Mouse (Mus musculus) hindbrain, embryonic 15.5 days (tissue): ENCODE data around the gene Myh7b. TPM values are rescaled to one million over a fixed set of nuclear protein-coding genes. Genes with fewer than 3 reads are reported as not detected.

Experiments
- ATAC-seq: fragments of 200-750 bp; cut with Nextera tagmentation; 2 replicates; pipeline ENCODE4 v1.8.0; 2017; ENCODE audit warnings: low read depth, moderate number of reproducible peaks, moderate TSS enrichment; ENCODE audit not compliant: low FRiP score
- H3K27ac ChIP-seq: fragments of 300-500 bp; sonication (generic); replicated peaks from 2 replicates; pipeline ENCODE4 v1.5.1; 2015; ENCODE audit warnings: mild to moderate bottlenecking, inconsistent platforms
- H3K27me3 ChIP-seq: fragments of 300-500 bp; sonication (generic); 2 replicates; pipeline ENCODE4 v1.6.1; 2015; ENCODE audit warnings: control low read depth, inconsistent platforms
- H3K36me3 ChIP-seq: fragments of 300-500 bp; sonication (generic); 2 replicates; pipeline ENCODE4 v1.6.1; 2015; ENCODE audit warnings: control low read depth, inconsistent platforms
- H3K4me1 ChIP-seq: fragments of 300-500 bp; sonication (generic); replicated peaks from 2 replicates; pipeline ENCODE4 v1.6.1; 2015; ENCODE audit warnings: control low read depth, inconsistent platforms
- H3K4me2 ChIP-seq: fragments of 300-500 bp; sonication (generic); 2 replicates; pipeline ENCODE4 v1.6.1; 2015; ENCODE audit warnings: moderate library complexity, mild to moderate bottlenecking, inconsistent platforms
- H3K4me3 ChIP-seq: fragments of 300-500 bp; sonication (generic); 2 replicates; pipeline ENCODE4 v1.5.1; 2015; ENCODE audit warnings: mild to moderate bottlenecking, inconsistent platforms
- H3K9ac ChIP-seq: fragments of 300-500 bp; sonication (generic); 2 replicates; pipeline ENCODE4 v1.6.1; 2015; ENCODE audit warnings: inconsistent platforms
- H3K9me3 ChIP-seq: fragments of 300-500 bp; sonication (generic); 2 replicates; pipeline ENCODE4 v1.6.1; 2016; ENCODE audit warnings: control low read depth, inconsistent platforms
- WGBS: fragments of 180-500 bp; shearing (Covaris S2); methylation state at CpG from one replicate; pipeline ENCODE4 v1.1.7; 2015; 5-methylcytosine and 5-hydroxymethylcytosine counted together
- microRNA counts: library from miRNA; unstranded; fragments of <30 nt; microRNA quantifications from one replicate; lab custom pipeline; 2016
- microRNA-seq: library from miRNA; unstranded; fragments of <30 nt; microRNA quantifications from one replicate; pipeline ENCODE4, GENCODE M21; 2016
- polyA plus RNA-seq: library from polyadenylated mRNA; unstranded; fragments of >200 nt; fragmentation: Nextera tagmentation; extraction: Ambion mirVana; gene quantifications from 2 replicates; pipeline ENCODE4 v1.2.1, GENCODE M21; 2015

The Myh7b gene
- polyA plus RNA-seq, 1 experiment from 2014 or later = 1.4 TPM

- Histone ChIP-seq H3K9me3 (no peaks in the 10 kb centered on the region), H3K4me2 (no peak overlapping the region), H3K4me1 (no peaks in the 10 kb centered on the region), H3K9ac (no peak overlapping the region), H3K36me3 (peaks cover 23% of the 10 kb centered on the region), H3K27ac (no peak overlapping the region), H3K4me3 (no peak overlapping the region), H3K27me3 (no peaks in the 10 kb centered on the region)
- WGBS = 73% methylated on average over 4 of the region's 4 CpGs
- no peak for ATAC-seq
Measured at GRCm38 (mm10) chr2:155675118-155675517, 64.1 kb downstream of the Myh7b start.

GRCm38 (mm10) chr2:155679586-155680110, 68.6 kb downstream of the Myh7b start:
- WGBS = 89% methylated on average over 4 of the region's 4 CpGs
- ATAC-seq = no peak

GRCm38 (mm10) chr2:155680591-155680990, 69.6 kb downstream of the Myh7b start:
- H3K9ac ChIP-seq = no peak overlapping the region
- H3K4me3 ChIP-seq = no peak overlapping the region
- H3K4me1 ChIP-seq = peaks cover 5% of the 10 kb centered on the region; the same call in 1 of the 2 replicates
- H3K9me3 ChIP-seq = no peaks in the 10 kb centered on the region
- H3K27ac ChIP-seq = no peak overlapping the region
- H3K4me2 ChIP-seq = no peak overlapping the region
- WGBS = 79% methylated on average over 5 of the region's 5 CpGs
- H3K36me3 ChIP-seq = no peaks in the 10 kb centered on the region
- no peak for ATAC-seq
- no peaks in the 10 kb centered on the region for H3K27me3 ChIP-seq

More at GRCm38 (mm10) chr2:155679586-155680110, 68.6 kb downstream of the Myh7b start:
- H3K27ac ChIP-seq = no peak overlapping the region
- H3K9ac ChIP-seq = no peak overlapping the region
- no peak overlapping the region for H3K4me2 ChIP-seq
- H3K9me3 ChIP-seq = no peaks in the 10 kb centered on the region
- H3K27me3 ChIP-seq = no peaks in the 10 kb centered on the region
- no peak overlapping the region for H3K4me3 ChIP-seq
- H3K4me1 ChIP-seq = 0 out of 2 replicates have a peak, but pooled peaks cover 3% of the 10 kb centered on the region
- no peaks in the 10 kb centered on the region for H3K36me3 ChIP-seq

GRCm38 (mm10) chr2:155681194-155681593, 70.2 kb downstream of the Myh7b start:
- whole genome bisulfite sequencing = 75% methylated on average over 8 of the region's 8 CpGs
- Histone ChIP-seq H3K4me1 (peaks cover 8% of the 10 kb centered on the region; the same call in 1 of the 2 replicates), H3K9ac (no peak overlapping the region), H3K9me3 (no peaks in the 10 kb centered on the region), H3K4me2 (no peak overlapping the region), H3K4me3 (no peak overlapping the region), H3K27me3 (no peaks in the 10 kb centered on the region), H3K36me3 (no peaks in the 10 kb centered on the region), H3K27ac (no peak overlapping the region)
- no peak for ATAC-seq

- no peak for ATAC-seq
- Histone ChIP-seq H3K36me3 (no peaks in the 10 kb centered on the region), H3K4me2 (no peak overlapping the region), H3K9me3 (no peaks in the 10 kb centered on the region), H3K4me3 (no peak overlapping the region), H3K27me3 (no peaks in the 10 kb centered on the region), H3K9ac (no peak overlapping the region), H3K4me1 (peaks cover 8% of the 10 kb centered on the region; the same call in 1 of the 2 replicates), H3K27ac (no peak overlapping the region)
- 100% methylated on average over 2 of the region's 2 CpGs for WGBS
Measured at GRCm38 (mm10) chr2:155681874-155682273, 70.9 kb downstream of the Myh7b start.

GRCm38 (mm10) chr2:155683137-155683536, 72.1 kb downstream of the Myh7b start:
- Histone ChIP-seq H3K9ac (no peak overlapping the region), H3K4me1 (peaks cover 8% of the 10 kb centered on the region; the same call in 1 of the 2 replicates), H3K4me2 (no peak overlapping the region), H3K27ac (no peak overlapping the region), H3K4me3 (no peak overlapping the region), H3K36me3 (no peaks in the 10 kb centered on the region), H3K27me3 (no peaks in the 10 kb centered on the region), H3K9me3 (no peaks in the 10 kb centered on the region)
- ATAC-seq = no peak
- 66% methylated on average over 3 of the region's 3 CpGs for WGBS

GRCm38 (mm10) chr2:155683821-155684220, 72.8 kb downstream of the Myh7b start:
- WGBS = 95% methylated on average over 5 of the region's 5 CpGs
- H3K9ac ChIP-seq = no peak overlapping the region
- H3K36me3 ChIP-seq = no peaks in the 10 kb centered on the region
- ATAC-seq = no peak
- H3K27me3 ChIP-seq = no peaks in the 10 kb centered on the region
- H3K4me1 ChIP-seq = peaks cover 8% of the 10 kb centered on the region; the same call in 1 of the 2 replicates
- no peak overlapping the region for H3K4me2 ChIP-seq
- H3K9me3 ChIP-seq = no peaks in the 10 kb centered on the region
- no peak overlapping the region for H3K27ac ChIP-seq
- no peak overlapping the region for H3K4me3 ChIP-seq

MicroRNAs encoded within 50 kb of the gene (microRNA counts, 519-probe panel; counts per million panel counts)
- microRNA mmu-miR-499 (lab: Ali Mortazavi, UCI) = not detected

Small RNA genes within 50 kb of the gene (microRNA-seq; reads per million reads assigned to microRNA genes)
- 4.4 reads per million, percentile 18 among the genes with 10 or more reads in this experiment for gene Mir499

Other genes with a start within 250 kb of the Myh7b start
- gene Trp53inp2, start 230.2 kb upstream of the Myh7b start, polyA plus RNA-seq = 101 and 128 TPM in 2 replicates
- 21.4 and 22.3 TPM in 2 replicates for gene Ncoa6, start 137.3 kb upstream of the Myh7b start, polyA plus RNA-seq
- 26.9 and 28.5 TPM in 2 replicates for gene Acss2, start 93.3 kb upstream of the Myh7b start, polyA plus RNA-seq
- gene Ggt7, start 93.0 kb upstream of the Myh7b start, polyA plus RNA-seq = 74.5 and 80.8 TPM in 2 replicates
- gene Gss, start 18.4 kb upstream of the Myh7b start, polyA plus RNA-seq = 14.9 and 15.3 TPM in 2 replicates
- 162 and 164 TPM in 2 replicates for gene Trpc4ap, start 81.2 kb downstream of the Myh7b start, polyA plus RNA-seq
- gene Edem2, start 118.3 kb downstream of the Myh7b start, polyA plus RNA-seq = 39.9 and 42.4 TPM in 2 replicates
- not detected in 2 replicates for gene Gm17581, start 124.7 kb downstream of the Myh7b start, polyA plus RNA-seq
- 2.9 and 4.1 TPM in 2 replicates for gene Procr, start 139.9 kb downstream of the Myh7b start, polyA plus RNA-seq
- 18.9 and 19.6 TPM in 2 replicates for gene Mmp24, start 164.1 kb downstream of the Myh7b start, polyA plus RNA-seq
- gene BC029722, start 208.2 kb downstream of the Myh7b start, polyA plus RNA-seq = 39.1 and 42.7 TPM in 2 replicates
- gene Eif6, start 215.7 kb downstream of the Myh7b start, polyA plus RNA-seq = 148 and 155 TPM in 2 replicates
- gene Fam83c, start 223.6 kb downstream of the Myh7b start, polyA plus RNA-seq = 0.45 and 0.82 TPM in 2 replicates